Mouse (Mus musculus): ENCODE data around the gene Prkn. TPM values are rescaled to one million over a fixed set of nuclear protein-coding genes. Genes with fewer than 3 reads are reported as not detected.

The Prkn gene
- total and polyA plus RNA-seq, 3 experiments: 0.39 to 0.50 TPM; not detected in 1

- H3K9me3 ChIP-seq (replicated peaks; ENCODE audit: insufficient read depth, low read length): no peaks in the 10 kb centered on the region
- H3K4me3 ChIP-seq (ENCODE audit: control insufficient read depth in 1 of 2, insufficient read depth in 1 of 2, low read depth in 2 of 2, low read length in 2 of 2): no peak overlapping the region
- H3K4me1 ChIP-seq (ENCODE audit: control insufficient read depth in 1 of 2, insufficient read depth in 2 of 2, low read length in 2 of 2): no peaks in the 10 kb centered on the region
- H3K27me3 ChIP-seq (ENCODE audit: control insufficient read depth in 1 of 2, insufficient read depth in 2 of 2, low read length in 2 of 2): no peaks in the 10 kb centered on the region
- no peaks in the 10 kb centered on the region for H3K36me3 ChIP-seq (ENCODE audit: control insufficient read depth in 1 of 2, insufficient read depth in 2 of 2, low read length in 2 of 2)
- no peaks in the 10 kb centered on the region for H3K79me2 ChIP-seq (ENCODE audit: control insufficient read depth, insufficient read depth, low read length, poor library complexity)
- DNase-seq (ENCODE audit: low read depth, low spot score): no peak
- no peak overlapping the region for H3K9ac ChIP-seq (ENCODE audit: control insufficient read depth, low read depth, low read length, poor library complexity, severe bottlenecking)
- H3K27ac ChIP-seq (ENCODE audit: control insufficient read depth, low read depth, low read length): no peak overlapping the region
- TF ChIP-seq GATA1 (IDR thresholded peaks at IDR 0.05; ENCODE audit: low read depth, low read length) (no peak), TCF12 (IDR thresholded peaks at IDR 0.05; ENCODE audit: low read depth, low read length) (no peak), TAL1 (IDR thresholded peaks at IDR 0.05; ENCODE audit: low read length) (no peak), MAX (IDR thresholded peaks at IDR 0.05; ENCODE audit: low read length) (no peak)
Measured at GRCm38 (mm10) chr17:11431323-11431722, 591.1 kb downstream of the Prkn start.

GRCm38 (mm10) chr17:11432593-11432992 lies 592.4 kb downstream of the Prkn start:
- Histone ChIP-seq H3K9me3 (replicated peaks; ENCODE audit: insufficient read depth, low read length) (no peaks in the 10 kb centered on the region), H3K4me1 (ENCODE audit: control insufficient read depth in 1 of 2, insufficient read depth in 2 of 2, low read length in 2 of 2) (no peaks in the 10 kb centered on the region), H3K9ac (ENCODE audit: control insufficient read depth, low read depth, low read length, poor library complexity, severe bottlenecking) (no peak overlapping the region), H3K27me3 (ENCODE audit: control insufficient read depth in 1 of 2, insufficient read depth in 2 of 2, low read length in 2 of 2) (no peaks in the 10 kb centered on the region), H3K79me2 (ENCODE audit: control insufficient read depth, insufficient read depth, low read length, poor library complexity) (no peaks in the 10 kb centered on the region), H3K36me3 (ENCODE audit: control insufficient read depth in 1 of 2, insufficient read depth in 2 of 2, low read length in 2 of 2) (no peaks in the 10 kb centered on the region), H3K27ac (ENCODE audit: control insufficient read depth, low read depth, low read length) (no peak overlapping the region), H3K4me3 (ENCODE audit: control insufficient read depth in 1 of 2, insufficient read depth in 1 of 2, low read depth in 2 of 2, low read length in 2 of 2) (no peak overlapping the region)
- TF ChIP-seq MXI1 (IDR thresholded peaks at IDR 0.05; ENCODE audit: low read depth, low read length) (no peak), ZKSCAN1 (IDR thresholded peaks at IDR 0.05; ENCODE audit: low read depth, low read length) (no peak), TBP (IDR thresholded peaks at IDR 0.05; ENCODE audit: low read depth, low read length) (no peak), USF1 (IDR thresholded peaks at IDR 0.05; ENCODE audit: low read depth, low read length) (no peak), GATA1 (IDR thresholded peaks at IDR 0.05; ENCODE audit: low read depth, low read length) (no peak), USF2 (IDR thresholded peaks at IDR 0.05; ENCODE audit: borderline replicate concordance in 1 of 2, insufficient read depth in 1 of 2, low read depth in 1 of 2, low read length in 2 of 2) (no peak), KAT2A (conservative IDR thresholded peaks at IDR 0.05; ENCODE audit: low read depth, low read length) (no peak), GABPA (IDR thresholded peaks at IDR 0.05; ENCODE audit: low read depth, low read length) (no peak), MAX (IDR thresholded peaks at IDR 0.05; ENCODE audit: low read length) (no peak), UBTF (IDR thresholded peaks at IDR 0.05; ENCODE audit: borderline replicate concordance, insufficient read depth, low read depth, low read length) (no peak), HCFC1 (IDR thresholded peaks at IDR 0.05; ENCODE audit: low read depth, low read length) (no peak), TCF12 (IDR thresholded peaks at IDR 0.05; ENCODE audit: low read depth, low read length) (no peak), POLR2AphosphoS5 (IDR thresholded peaks at IDR 0.05; ENCODE audit: borderline replicate concordance, low read depth, low read length) (no peak), CHD1 (IDR thresholded peaks at IDR 0.05; ENCODE audit: low read depth, low read length) (no peak), MYB (IDR thresholded peaks at IDR 0.05; ENCODE audit: low read depth, low read length) (no peak), MAZ (IDR thresholded peaks at IDR 0.05; ENCODE audit: low read depth, low read length) (no peak), E2F4 (IDR thresholded peaks at IDR 0.05; ENCODE audit: borderline replicate concordance, low read depth, low read length) (no peak), ZMIZ1 (IDR thresholded peaks at IDR 0.05; ENCODE audit: low read depth, low read length) (no peak), NELFE (IDR thresholded peaks at IDR 0.05; ENCODE audit: low read depth, low read length) (no peak), ZNF384 (IDR thresholded peaks at IDR 0.05; ENCODE audit: low read depth, low read length) (no peak)
- no peak for DNase-seq (ENCODE audit: low read depth, low spot score)

Measured in MEL (cell line).